Mouse (Mus musculus) right cerebral cortex, postnatal 14 days (tissue): ENCODE measurements at regions not wholly inside any gene's neighbourhood (a gene's known extent, or its start where the extent isn't known, plus 50 kb on each side); places are given as distances from the start of the nearest gene placed in this dataset.

Source experiments
- DNase-seq: peaks from one replicate; pipeline ENCODE4 v3.0.0; 2022

- DNase-seq, result no peak
Observed at GRCm38 (mm10) chr9:46819808-46820207, 178.7 kb upstream of the Gm4791 start.

GRCm38 (mm10) chr9:46819376-46819775, 179.2 kb upstream of the Gm4791 start:
- DNase-seq, result no peak

- DNase-seq, result peak; percentile 62
Observed at GRCm38 (mm10) chr9:46816126-46816525, 182.4 kb upstream of the Gm4791 start.

- peak; percentile 78 for DNase-seq
Observed at GRCm38 (mm10) chr9:46814478-46815241, 183.9 kb upstream of the Gm4791 start.

DNA sequence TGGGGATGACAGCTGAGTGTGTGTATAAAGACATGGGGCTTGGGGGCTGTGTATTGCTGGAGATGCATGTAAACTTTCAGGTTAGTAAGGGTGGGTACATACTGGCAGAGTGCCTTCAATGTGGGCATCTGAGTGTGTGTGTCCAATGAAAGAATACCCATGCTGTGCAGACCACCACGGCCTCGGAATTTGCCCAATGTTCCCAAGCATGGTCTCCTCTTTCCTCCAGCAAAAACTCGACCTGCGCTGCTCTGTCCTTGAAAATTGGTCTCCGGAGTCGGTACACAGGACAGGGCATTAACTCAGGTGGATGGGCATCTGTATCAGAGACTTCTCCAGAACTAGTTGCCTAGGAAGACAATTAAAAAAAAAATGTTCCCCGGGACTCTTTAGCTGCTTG, 188.3 kb upstream of the Gm4791 start:
- no peak for DNase-seq

GRCm38 (mm10) chr9:46795446-46795845, 203.1 kb upstream of the Gm4791 start:
- no peak for DNase-seq

DNA sequence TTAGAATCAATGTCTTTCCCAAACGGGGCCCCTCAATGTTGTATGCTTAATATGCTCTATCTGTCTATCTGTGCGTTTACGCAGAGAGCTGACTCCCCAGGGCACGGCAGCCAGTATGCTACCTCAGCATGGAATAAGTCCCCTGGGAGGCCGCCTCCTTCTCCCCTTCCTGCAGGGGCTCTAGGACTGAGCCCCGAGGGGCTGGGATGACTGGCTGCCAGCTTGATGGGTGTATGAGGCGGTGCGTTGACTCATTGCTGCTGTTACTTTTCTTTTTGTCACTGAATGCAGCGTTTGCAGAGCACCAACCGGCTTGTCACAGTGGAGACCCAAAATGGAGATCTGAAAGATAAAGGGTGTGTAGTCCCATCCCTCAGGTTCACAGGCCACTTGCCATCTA, 209.5 kb upstream of the Gm4791 start:
- DNase-seq, result peak; percentile 13

- DNase-seq, result peak; percentile 23
Observed at GRCm38 (mm10) chr9:46788456-46788855, 210.1 kb upstream of the Gm4791 start.

- peak; percentile 46 for DNase-seq
Observed at GRCm38 (mm10) chr9:46784355-46784975, 214.1 kb upstream of the Gm4791 start.

GRCm38 (mm10) chr9:46783597-46784354, 214.8 kb upstream of the Gm4791 start:
- DNase-seq, result no peak

DNA sequence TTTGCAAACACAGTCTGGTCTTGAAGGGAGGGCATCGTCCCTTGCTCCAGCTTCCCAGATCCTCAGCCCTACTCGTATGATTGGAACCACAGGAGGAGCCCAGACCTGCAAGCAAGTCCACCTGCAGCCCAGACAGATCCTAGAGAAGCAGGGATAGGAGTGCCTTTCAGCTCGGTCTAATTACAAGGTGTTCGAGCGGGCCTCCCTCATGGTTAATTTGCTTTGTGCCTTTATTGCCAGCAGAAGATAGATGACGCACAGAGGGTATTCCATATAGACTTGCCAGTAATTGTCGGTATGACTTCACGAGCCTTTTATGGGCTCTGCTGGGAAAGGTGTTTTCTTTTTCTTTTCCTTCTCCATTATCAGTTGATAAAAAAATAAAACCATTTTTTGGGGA, 216.9 kb upstream of the Gm4791 start:
- no peak for DNase-seq

- no peak for DNase-seq
Observed at GRCm38 (mm10) chr9:46778769-46779168, 219.8 kb upstream of the Gm4791 start.

GRCm38 (mm10) chr9:46774821-46775220, 223.7 kb upstream of the Gm4791 start:
- no peak for DNase-seq

DNA sequence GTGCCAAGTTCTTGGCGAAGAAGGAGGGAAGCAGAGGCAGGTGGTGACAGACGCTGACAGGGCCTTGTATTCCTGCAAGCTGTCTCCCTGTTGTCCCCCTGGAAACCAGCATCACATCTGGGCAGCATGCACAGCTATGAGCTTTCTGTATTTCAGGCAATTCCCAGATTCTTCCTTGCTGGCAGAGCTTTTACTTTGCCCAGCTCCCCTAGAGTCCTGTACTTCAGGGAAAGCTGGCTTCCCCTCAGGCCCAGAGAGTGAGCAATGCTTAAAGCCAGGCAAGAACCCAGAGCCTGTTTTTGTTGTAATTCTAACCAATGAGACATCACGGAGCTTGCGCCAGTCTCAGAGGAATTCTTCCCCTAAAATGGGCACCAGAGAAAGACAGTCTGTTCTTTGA, 238.3 kb upstream of the Gm4791 start:
- DNase-seq, result no peak

GRCm38 (mm10) chr9:46757005-46757672, 241.4 kb upstream of the Gm4791 start:
- DNase-seq, result no peak

- no peak for DNase-seq
Observed at GRCm38 (mm10) chr9:46751981-46752380, 246.6 kb upstream of the Gm4791 start.

DNA sequence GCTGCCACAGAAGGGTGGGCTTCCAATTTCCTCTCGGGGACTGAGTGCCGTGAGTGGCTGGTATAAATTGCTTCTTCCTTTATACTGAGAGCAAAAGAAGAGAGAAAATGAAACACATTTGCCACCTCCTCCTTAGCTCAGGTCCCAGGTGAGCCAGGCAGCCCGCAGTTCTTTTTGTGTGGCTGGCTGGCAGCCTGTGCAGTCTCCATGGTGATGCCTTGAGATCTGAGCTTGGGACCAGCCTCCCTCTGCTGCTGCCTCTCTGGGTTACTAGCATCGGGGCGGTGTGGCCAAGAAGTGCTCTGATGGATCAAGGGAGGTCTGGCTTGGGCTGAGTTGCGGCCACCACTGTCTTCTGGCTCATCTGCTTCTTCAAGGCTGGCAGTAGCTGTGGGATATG, 249.1 kb upstream of the Gm4791 start:
- peak; percentile 26 for DNase-seq

DNA sequence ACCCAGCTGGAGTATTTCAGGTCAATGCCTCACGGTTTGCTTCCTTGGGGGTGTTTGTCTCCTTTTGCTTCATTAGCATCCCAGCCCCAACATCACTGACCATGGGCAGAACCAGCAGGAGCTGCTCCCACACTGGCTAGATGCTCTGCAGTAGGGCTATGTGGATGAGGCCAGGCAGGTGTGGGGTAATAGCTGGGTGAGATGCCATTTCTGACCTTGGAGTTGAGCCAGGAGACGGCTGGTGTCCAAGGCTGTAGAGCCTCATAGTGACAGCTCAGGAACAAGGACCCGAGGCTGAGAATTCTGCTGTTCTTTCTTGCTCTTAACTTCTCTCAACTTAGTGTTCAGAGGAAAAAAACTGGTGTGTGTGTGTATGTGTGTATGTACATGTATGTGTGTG, 252.3 kb upstream of the Gm4791 start:
- no peak for DNase-seq

DNA sequence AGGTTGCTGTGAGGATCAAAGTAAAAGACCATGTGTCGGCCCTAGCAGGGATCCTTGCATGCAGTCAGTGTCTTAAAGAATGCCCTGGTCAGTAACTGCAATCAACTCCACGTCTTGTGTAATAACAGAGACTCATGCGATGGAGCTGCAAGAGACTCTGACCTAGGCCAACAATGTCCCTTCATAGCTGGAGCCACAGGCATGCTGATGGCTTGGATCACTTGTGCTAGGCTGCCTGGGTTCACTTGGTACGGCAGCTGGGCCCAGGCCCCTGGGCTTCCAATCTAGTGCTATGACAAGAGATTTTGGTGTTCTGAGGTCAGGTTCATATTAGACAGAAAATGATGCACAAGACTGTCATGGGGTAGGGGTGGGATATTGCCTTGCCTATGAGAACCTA, 258.0 kb upstream of the Gm4791 start:
- DNase-seq, result no peak

GRCm38 (mm10) chr9:46739341-46739740, 259.2 kb upstream of the Gm4791 start:
- no peak for DNase-seq

DNA sequence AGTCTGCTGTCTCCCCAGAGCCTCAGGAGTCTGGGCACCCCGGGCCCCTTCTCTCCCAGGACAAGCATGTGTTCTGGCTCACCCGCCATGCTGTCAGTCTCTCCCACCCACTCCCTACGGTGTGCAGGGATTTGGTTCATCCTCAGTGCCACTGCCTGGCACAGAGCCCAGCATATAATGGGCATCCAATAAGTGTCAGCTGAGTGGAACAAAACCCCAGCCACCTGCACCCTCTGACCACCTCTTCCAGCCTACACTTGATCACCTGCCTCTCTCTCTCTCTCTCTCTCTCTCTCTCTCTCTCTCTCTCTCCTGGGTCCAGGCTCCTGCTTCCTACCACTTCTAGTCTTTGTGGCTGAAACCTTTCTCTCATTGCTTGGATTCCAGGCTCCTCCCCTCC, 259.9 kb upstream of the Gm4791 start:
- peak; percentile 25 for DNase-seq

GRCm38 (mm10) chr9:46738056-46738455, 260.5 kb upstream of the Gm4791 start:
- no peak for DNase-seq

DNA sequence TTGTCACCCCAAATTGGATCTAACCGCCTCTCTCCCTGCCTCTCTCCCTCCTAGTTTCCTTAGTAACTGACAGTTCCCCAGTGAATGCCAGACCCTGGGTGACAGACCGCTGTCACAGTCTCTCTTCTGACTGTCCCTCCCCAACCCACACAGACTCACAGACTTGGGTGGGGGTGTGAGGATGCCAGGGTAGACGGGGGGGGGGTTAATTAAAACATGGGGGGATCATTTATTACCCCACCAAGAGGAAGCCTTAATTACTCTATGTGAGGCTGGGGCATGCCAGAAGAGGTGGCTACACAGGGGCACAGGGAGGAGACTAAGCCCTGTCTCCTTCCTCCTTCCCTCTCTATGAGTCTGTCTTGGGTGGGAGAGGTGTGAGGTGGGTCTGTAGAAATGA, 261.1 kb upstream of the Gm4791 start:
- no peak for DNase-seq
